Mouse (Mus musculus): ENCODE measurements at regions not wholly inside any gene's neighbourhood (a gene's known extent, or its start where the extent isn't known, plus 50 kb on each side); places are given as distances from the start of the nearest gene placed in this dataset.

- TF ChIP-seq CTCF (IDR thresholded peaks at IDR 0.05; ENCODE audit: control insufficient read depth, insufficient read depth, insufficient read length) (no peak), USF1 (IDR thresholded peaks at IDR 0.05; ENCODE audit: low read depth) (no peak), MAX (IDR thresholded peaks at IDR 0.05) (no peak)
Observed at GRCm38 (mm10) chrX:166762098-166762497, 176.6 kb upstream of the Egfl6 start.

All from C2C12 (cell line).